19 mouse cellular contexts compared by ENCODE assay signal in the genomic region with DNA sequence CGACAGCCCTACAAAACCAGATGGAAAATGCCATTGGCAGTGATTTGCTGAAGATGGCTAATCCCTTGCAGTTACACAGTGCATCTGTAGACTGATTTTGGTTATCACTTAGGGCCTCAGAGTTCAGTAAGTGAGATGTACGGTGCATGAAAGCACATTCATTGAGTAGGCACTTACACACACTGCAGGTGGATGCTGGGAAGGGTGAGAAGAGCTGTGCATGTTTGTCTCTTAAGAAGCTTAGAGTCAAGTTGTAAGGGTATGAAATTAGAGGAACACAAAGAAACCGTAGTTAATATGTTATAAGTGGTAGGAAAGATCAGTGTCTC.
"Had no signal": no experiment of that assay in that cellular context is flagged by ENCODE, and none has a peak within 500 bp of the region (broad histone marks: within the 10 kb centered on the region; RNA-seq: fewer than 3 reads in every experiment).

No protein-coding gene starts in this region.

- H3K9me3 ChIP-seq: intestine, embryonic 15.5 days; lung, embryonic 15.5 days; midbrain, embryonic 12.5 days; midbrain, embryonic 15.5 days; neural tube, embryonic 13.5 days; stomach, embryonic 15.5 days had no signal

- H3K4me3 ChIP-seq: intestine, embryonic 15.5 days; layer of hippocampus, adult 2 months; lung, embryonic 15.5 days; midbrain, embryonic 12.5 days; midbrain, embryonic 15.5 days; myocyte; neural tube, embryonic 13.5 days; stomach, embryonic 15.5 days had no signal

- H3K27ac ChIP-seq: intestine, embryonic 15.5 days; layer of hippocampus, adult 2 months; liver, embryonic 14.5 days; lung, embryonic 15.5 days; midbrain, embryonic 12.5 days; midbrain, embryonic 15.5 days; neural tube, embryonic 13.5 days; stomach, embryonic 15.5 days had no signal

- H3K9ac ChIP-seq: intestine, embryonic 15.5 days; liver, embryonic 14.5 days; liver, postnatal 0 days; lung, embryonic 15.5 days; midbrain, embryonic 12.5 days; midbrain, embryonic 15.5 days; neural tube, embryonic 13.5 days; stomach, embryonic 15.5 days had no signal

- DNase-seq: kidney, adult 18-20 months; kidney, postnatal 25 days; layer of hippocampus, adult 9-11 months; liver, postnatal 0 days; lung, postnatal 14 days; retina, postnatal 1 day; right cerebral cortex, postnatal 25 days; spleen, adult 18-20 months; thymus, postnatal 36 days had no signal

- H3K27me3 ChIP-seq: intestine, embryonic 15.5 days; lung, embryonic 15.5 days; midbrain, embryonic 15.5 days; neural tube, embryonic 13.5 days; stomach, embryonic 15.5 days had no signal

- H3K4me2 ChIP-seq: intestine, embryonic 15.5 days; liver, embryonic 11.5 days; lung, embryonic 15.5 days; midbrain, embryonic 12.5 days; midbrain, embryonic 15.5 days; neural tube, embryonic 13.5 days; stomach, embryonic 15.5 days had no signal

- H3K36me3 ChIP-seq: intestine, embryonic 15.5 days; lung, embryonic 15.5 days; midbrain, embryonic 12.5 days; midbrain, embryonic 15.5 days; neural tube, embryonic 13.5 days; stomach, embryonic 15.5 days had no signal

- ATAC-seq: intestine, embryonic 15.5 days; liver, postnatal 0 days; midbrain, embryonic 15.5 days had no signal
